Mouse (Mus musculus): ENCODE results near the gene Plscr1.

The Plscr1 gene

DNA sequence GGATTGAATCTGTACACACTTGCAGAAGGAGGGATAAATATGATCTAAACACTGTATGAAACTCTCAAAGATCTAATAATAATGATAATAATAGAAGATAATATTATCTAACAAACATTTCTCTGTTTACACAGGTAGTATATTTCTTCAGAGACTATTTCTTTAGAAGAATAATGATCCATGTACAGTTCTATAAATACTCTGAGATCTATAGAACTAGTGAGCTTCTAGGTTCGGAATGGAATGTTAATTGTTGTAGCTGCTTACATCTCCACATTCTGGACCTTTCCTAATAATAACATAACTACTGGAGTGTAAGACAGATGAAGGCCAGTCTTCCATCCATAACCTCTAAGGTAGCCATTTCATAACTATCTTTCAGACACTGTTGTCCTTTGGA is 59.5 kb downstream of the Plscr1 start, which contains the start of gene 1700057G04Rik:
1700057G04Rik (plus strand) TSS at position 301 of the 400 bp plus-strand sequence.
- no peak for DNase-seq

- DNase-seq: peak; percentile 31 to 55
Observed at GRCm38 (mm10) chr9:92316791-92317190, 67.2 kb downstream of the Plscr1 start.

Measured in kidney, postnatal 36 days (tissue).